Mouse (Mus musculus) neutrophil, adult 5-6 weeks (primary cell): ENCODE data around the gene Sesn1. TPM values are rescaled to one million over a fixed set of nuclear protein-coding genes. Genes with fewer than 3 reads are reported as not detected.
"Not testable (repeated sequence)": the region's sequence is repeated elsewhere in the genome, so short reads cannot be mapped to it uniquely, and the experiment has no call there.

ENCODE experiments used
- ATAC-seq: fragments of 151-379, 151-347 bp; 2 replicates; pipeline ENCODE4 v1.8.0; 2017; ENCODE audit warnings: mild to moderate bottlenecking, moderate TSS enrichment; ENCODE audit not compliant: insufficient number of reproducible peaks, poor library complexity, low FRiP score, severe bottlenecking; ENCODE audit errors: extremely low read depth
- total RNA-seq: library from RNA; stranded (forward); fragments of 200-1000 nt; gene quantifications from 2 replicates; pipeline ENCODE4 v1.2.3, GENCODE M21; 2017

The Sesn1 gene
- total RNA-seq, 1 experiment from 2014 or later = 79.8 TPM

GRCm38 (mm10) chr10:41819307-41819706 is 9.6 kb downstream of the Sesn1 start:
- no peak for ATAC-seq

- ATAC-seq = no peak
Measured at GRCm38 (mm10) chr10:41820401-41820800, 10.7 kb downstream of the Sesn1 start.

GRCm38 (mm10) chr10:41821171-41821570 is 11.4 kb downstream of the Sesn1 start:
- ATAC-seq = no peak

GRCm38 (mm10) chr10:41822573-41823281 is 13.0 kb downstream of the Sesn1 start:
- no peak for ATAC-seq

- not testable (repeated sequence) for ATAC-seq
Measured at GRCm38 (mm10) chr10:41823282-41823675, 13.5 kb downstream of the Sesn1 start.

- ATAC-seq = no peak
Measured at GRCm38 (mm10) chr10:41823916-41824315, 14.2 kb downstream of the Sesn1 start.

- ATAC-seq = no peak
Measured at GRCm38 (mm10) chr10:41825041-41825440, 15.3 kb downstream of the Sesn1 start.

- no peak for ATAC-seq
Measured at GRCm38 (mm10) chr10:41825996-41826395, 16.3 kb downstream of the Sesn1 start.

- peak; percentile 28; the same call in 1 of the 2 replicates for ATAC-seq
Measured at GRCm38 (mm10) chr10:41826526-41827116, 16.9 kb downstream of the Sesn1 start.

- ATAC-seq = no peak
Measured at GRCm38 (mm10) chr10:41827784-41828183, 18.0 kb downstream of the Sesn1 start.

- ATAC-seq = no peak
Measured at GRCm38 (mm10) chr10:41829191-41829590, 19.5 kb downstream of the Sesn1 start.

GRCm38 (mm10) chr10:41829980-41830379 is 20.2 kb downstream of the Sesn1 start:
- ATAC-seq = no peak

GRCm38 (mm10) chr10:41830445-41830844 is 20.7 kb downstream of the Sesn1 start:
- ATAC-seq = no peak

- ATAC-seq = peak; percentile 74
Measured at GRCm38 (mm10) chr10:41830851-41831522, 21.3 kb downstream of the Sesn1 start.

GRCm38 (mm10) chr10:41832191-41832590 is 22.5 kb downstream of the Sesn1 start:
- ATAC-seq = no peak

- no peak for ATAC-seq
Measured at GRCm38 (mm10) chr10:41834131-41834530, 24.4 kb downstream of the Sesn1 start.

GRCm38 (mm10) chr10:41838911-41839310 is 29.2 kb downstream of the Sesn1 start:
- no peak for ATAC-seq

GRCm38 (mm10) chr10:41847737-41848136 is 38.0 kb downstream of the Sesn1 start:
- no peak for ATAC-seq

- no peak for ATAC-seq
Measured at GRCm38 (mm10) chr10:41848721-41849120, 39.0 kb downstream of the Sesn1 start.

GRCm38 (mm10) chr10:41859820-41860219 is 50.1 kb downstream of the Sesn1 start:
- ATAC-seq = no peak
